Mouse (Mus musculus) adrenal gland, postnatal 14 days (tissue): ENCODE data around the gene Sox8. TPM values are rescaled to one million over a fixed set of nuclear protein-coding genes. Genes with fewer than 3 reads are reported as not detected.

Experiments
- DNase-seq: peaks from one replicate; pipeline ENCODE4 v3.0.0; 2021; ENCODE audit warnings: mixed read lengths
- long read RNA-seq, 2 experiments: library from polyadenylated mRNA; stranded (forward); transcript quantifications; one replicate each; pipeline ENCODE4 v2.0.0; 2021
- total RNA-seq: library from RNA; stranded (reverse); gene quantifications from 2 replicates; pipeline ENCODE4 v1.2.3, GENCODE M21; 2021

The Sox8 gene
- total RNA-seq, result 1.4 and 1.6 TPM in 2 replicates
- long read RNA-seq, experiment 1, partial matches to known transcripts, result 1 of 3 reads
- long read RNA-seq, experiment 1, other reads (novel, unspliced or antisense), result 0 of 3 reads
- long read RNA-seq, experiment 2, partial matches to known transcripts, result 0 of 2 reads
- long read RNA-seq, experiment 2, other reads (novel, unspliced or antisense), result 0 of 2 reads

GRCm38 (mm10) chr17:25570648-25571452 lies at the start of gene Sox8:
Gene Sox8, minus strand, starts transcription at chr17:25570686.
- DNase-seq, result peak; percentile 80

GRCm38 (mm10) chr17:25618508-25619056 lies 48.1 kb upstream of the Sox8 start:
- DNase-seq, result peak; percentile 72

- no peak for DNase-seq
These were observed 44.4 kb upstream of the Sox8 start for GRCm38 (mm10) chr17:25614723-25615510.

- DNase-seq, result no peak
These were observed 42.8 kb upstream of the Sox8 start for GRCm38 (mm10) chr17:25613323-25613722.

GRCm38 (mm10) chr17:25612537-25612936 lies 42.1 kb upstream of the Sox8 start:
- DNase-seq, result no peak

- peak; percentile 65 for DNase-seq
These were observed 39.7 kb upstream of the Sox8 start for GRCm38 (mm10) chr17:25610151-25610550.

- DNase-seq, result no peak
These were observed 39.0 kb upstream of the Sox8 start for GRCm38 (mm10) chr17:25609506-25609828.

- no peak for DNase-seq
These were observed 38.5 kb upstream of the Sox8 start for GRCm38 (mm10) chr17:25608821-25609505.

- no peak for DNase-seq
These were observed 37.8 kb upstream of the Sox8 start for GRCm38 (mm10) chr17:25608137-25608785.

- DNase-seq, result no peak
These were observed 33.7 kb upstream of the Sox8 start for GRCm38 (mm10) chr17:25604234-25604633.

- no peak for DNase-seq
These were observed 31.9 kb upstream of the Sox8 start for GRCm38 (mm10) chr17:25602366-25602765.

GRCm38 (mm10) chr17:25597537-25597936 lies 27.1 kb upstream of the Sox8 start:
- no peak for DNase-seq

- DNase-seq, result peak; percentile 83
These were observed 25.0 kb upstream of the Sox8 start for GRCm38 (mm10) chr17:25595495-25595894.

GRCm38 (mm10) chr17:25593411-25594261 lies 23.1 kb upstream of the Sox8 start:
- no peak for DNase-seq

- DNase-seq, result no peak
These were observed 21.9 kb upstream of the Sox8 start for GRCm38 (mm10) chr17:25592336-25592735.

- DNase-seq, result no peak
These were observed 20.5 kb upstream of the Sox8 start for GRCm38 (mm10) chr17:25590985-25591384.

- DNase-seq, result no peak
These were observed 19.6 kb upstream of the Sox8 start for GRCm38 (mm10) chr17:25590068-25590467.

- no peak for DNase-seq
These were observed 14.2 kb upstream of the Sox8 start for GRCm38 (mm10) chr17:25584646-25585045.

GRCm38 (mm10) chr17:25583858-25584257 lies 13.4 kb upstream of the Sox8 start:
- DNase-seq, result no peak

- DNase-seq, result no peak
These were observed 12.6 kb upstream of the Sox8 start for GRCm38 (mm10) chr17:25583099-25583498.

- DNase-seq, result no peak
These were observed 11.6 kb upstream of the Sox8 start for GRCm38 (mm10) chr17:25582076-25582475.
